Mouse (Mus musculus) erythroblast, embryonic 14.5 days (primary cell): Measurements from ENCODE around the gene Slc9a2.

Experiments used
- GATA1 ChIP-seq: IDR thresholded peaks from 2 replicates; pipeline ENCODE4 v1.6.1; 2012; ENCODE audit warnings: low read length, inconsistent platforms, mixed read lengths
- TAL1 ChIP-seq: IDR thresholded peaks from 3 replicates; pipeline ENCODE4 v1.6.1; 2012; ENCODE audit warnings: low read length, inconsistent platforms, mixed read lengths

GRCm38 (mm10) chr1:40769331-40769894 is 89.0 kb downstream of the Slc9a2 start:
- TF ChIP-seq GATA1, result no peak
- TF ChIP-seq TAL1, result no peak
